Mouse (Mus musculus) cerebellum, postnatal 36 days (tissue): Measurements from ENCODE around the gene Dtx1.
A peak's percentile ranks its signal among the peaks of the same experiment; 100 is the strongest.

Experiments used
- DNase-seq, 2 experiments: peaks; one replicate each; pipeline ENCODE4 v3.0.0; 2021 to 2022; ENCODE audit warnings: mixed read lengths in 2 of 2

The Dtx1 gene

GRCm38 (mm10) chr5:120711827-120712226 lies at the start of gene Dtx1:
TSS of gene Dtx1 (minus strand) at chr5:120711927.
- no peak for DNase-seq

GRCm38 (mm10) chr5:120754215-120754614 lies 42.5 kb upstream of the Dtx1 start:
- no peak for DNase-seq

DNA sequence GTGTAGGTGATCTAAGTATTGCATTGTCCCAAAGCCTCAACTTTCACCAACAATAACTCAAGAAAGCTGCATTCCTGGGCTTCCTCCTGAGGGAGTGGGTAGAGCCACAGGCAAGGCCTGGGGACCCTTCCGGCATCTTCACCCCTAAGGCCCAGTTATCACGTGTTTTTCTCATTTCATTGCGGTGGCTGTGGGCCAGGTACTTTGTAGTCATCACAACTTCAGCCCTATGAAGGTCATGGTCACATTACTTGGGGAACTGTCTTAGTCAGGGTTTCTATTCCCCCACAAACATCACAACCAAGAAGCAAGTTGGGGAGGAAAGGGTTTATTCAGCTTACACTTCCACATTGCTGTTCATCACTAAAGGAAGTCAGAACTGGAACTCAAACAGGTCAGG lies 41.1 kb upstream of the Dtx1 start:
- no peak for DNase-seq

GRCm38 (mm10) chr5:120751206-120751605 lies 39.5 kb upstream of the Dtx1 start:
- no peak for DNase-seq

DNA sequence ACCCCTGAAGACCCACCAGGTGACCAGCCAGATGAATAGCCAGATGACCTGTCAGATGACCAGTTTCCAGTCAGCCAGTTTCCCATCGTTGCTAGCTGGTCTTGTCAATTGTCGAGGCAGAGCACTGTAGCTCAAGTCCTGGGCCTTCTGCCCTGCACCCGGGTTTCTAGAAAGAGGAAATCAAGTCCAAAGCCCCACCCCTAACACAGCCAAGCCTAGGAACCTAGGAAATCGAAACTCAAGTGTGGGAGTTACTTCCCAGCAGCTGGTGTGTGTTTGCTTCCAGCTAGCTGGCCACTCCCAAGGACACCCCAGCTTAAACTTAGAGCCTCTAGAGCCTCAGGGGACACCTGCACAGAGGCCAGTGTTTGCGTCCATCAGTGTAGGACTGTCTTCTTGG lies 38.0 kb upstream of the Dtx1 start, which contains the start of gene Oas2:
Gene Oas2 (minus strand): TSS at position 166 of the 400 bp plus-strand sequence.
- no peak for DNase-seq

- DNase-seq: peak; percentile 29 to 76
These were observed 34.7 kb upstream of the Dtx1 start for GRCm38 (mm10) chr5:120746451-120746850.

DNA sequence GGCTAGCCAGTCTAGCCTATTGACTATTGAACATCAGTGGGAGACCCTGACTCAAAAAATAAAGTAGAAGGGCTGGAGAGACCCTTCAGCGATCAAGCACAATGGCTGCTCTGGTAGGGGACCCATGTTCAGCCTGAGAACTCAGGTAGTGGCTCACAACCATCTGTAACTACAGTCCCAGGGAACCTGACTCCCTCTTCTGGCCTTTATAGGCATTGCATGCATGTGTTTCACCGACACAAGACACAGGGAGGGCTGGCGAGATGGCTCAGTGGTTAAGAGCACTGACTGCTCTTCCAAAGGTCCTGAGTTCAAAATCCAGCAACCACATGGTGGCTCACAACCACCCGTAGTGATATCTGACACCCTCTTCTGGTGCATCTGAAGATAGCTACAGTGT lies 30.4 kb upstream of the Dtx1 start:
- peak; percentile 25 to 42 for DNase-seq

DNA sequence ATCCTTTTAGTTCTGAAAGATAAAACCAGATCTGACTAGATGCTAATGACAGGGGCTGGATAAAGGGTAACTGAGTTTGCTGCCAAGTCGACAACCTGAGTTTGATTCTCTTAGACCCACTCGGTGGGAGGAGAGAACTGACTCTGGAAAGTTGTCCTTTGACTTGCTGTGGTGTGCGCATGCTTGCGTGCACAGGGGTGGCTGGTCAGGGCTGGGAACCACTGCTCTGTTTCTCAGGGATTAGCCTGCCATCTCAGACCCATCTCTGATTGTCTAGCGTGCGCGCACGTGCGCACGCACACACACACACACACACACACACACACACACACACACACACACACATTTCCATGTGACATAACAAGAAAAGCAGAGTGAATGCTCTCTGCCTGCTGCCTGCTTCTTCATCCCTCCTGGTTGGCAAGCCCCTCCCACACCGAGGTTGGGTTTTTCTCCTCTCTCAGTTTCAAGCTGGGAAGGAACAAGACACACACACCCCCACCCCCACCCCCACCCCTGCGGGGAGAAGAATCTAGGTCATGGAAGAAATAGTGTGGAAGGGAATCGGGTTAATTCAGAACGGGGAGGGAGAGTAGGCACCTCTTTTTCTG lies 22.8 kb upstream of the Dtx1 start:
- DNase-seq: peak in 1 of 2 experiments; percentile 13

- no peak for DNase-seq
These were observed 22.0 kb upstream of the Dtx1 start for GRCm38 (mm10) chr5:120733696-120734095.

DNA sequence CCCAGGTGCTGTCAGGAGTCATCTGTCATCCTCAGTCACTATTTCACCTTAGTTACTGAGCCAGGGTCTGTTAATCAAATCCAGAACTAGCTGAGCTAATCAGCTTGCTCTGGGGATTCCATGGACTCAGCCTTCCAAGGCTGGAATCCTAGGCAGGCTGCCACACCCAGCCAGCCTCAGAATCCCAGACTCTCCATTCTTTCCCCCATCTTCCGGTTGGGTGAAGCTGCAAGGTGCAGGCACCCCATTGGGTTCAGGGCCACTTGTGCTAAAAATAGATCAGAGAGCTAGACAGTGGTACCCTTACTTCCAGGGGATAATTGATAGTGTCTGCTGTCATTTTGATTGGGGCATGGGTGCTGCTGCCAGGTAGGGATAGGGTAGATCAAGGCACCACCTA lies 21.0 kb upstream of the Dtx1 start:
- no peak for DNase-seq

DNA sequence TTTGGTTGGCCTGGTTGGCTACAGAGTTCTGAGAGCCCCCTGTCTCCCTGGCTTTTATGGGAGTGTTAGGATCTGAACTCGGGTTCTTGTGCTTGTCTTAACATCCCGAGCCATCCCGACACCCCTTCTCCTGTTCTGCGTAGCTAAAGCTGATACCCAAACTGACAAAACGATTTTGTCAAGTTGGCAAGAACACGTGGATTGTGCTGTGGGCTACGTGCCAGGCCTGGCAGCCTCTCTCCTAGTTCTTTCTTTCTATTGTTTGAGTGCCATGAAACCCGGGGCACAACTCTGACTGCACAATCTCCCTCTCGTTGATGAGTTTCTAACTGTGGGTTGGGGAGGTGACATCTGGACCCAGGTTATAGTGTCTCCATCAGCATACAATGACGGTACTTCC lies 17.6 kb upstream of the Dtx1 start:
- no peak for DNase-seq

GRCm38 (mm10) chr5:120725811-120726455 lies 14.2 kb upstream of the Dtx1 start:
- no peak for DNase-seq

DNA sequence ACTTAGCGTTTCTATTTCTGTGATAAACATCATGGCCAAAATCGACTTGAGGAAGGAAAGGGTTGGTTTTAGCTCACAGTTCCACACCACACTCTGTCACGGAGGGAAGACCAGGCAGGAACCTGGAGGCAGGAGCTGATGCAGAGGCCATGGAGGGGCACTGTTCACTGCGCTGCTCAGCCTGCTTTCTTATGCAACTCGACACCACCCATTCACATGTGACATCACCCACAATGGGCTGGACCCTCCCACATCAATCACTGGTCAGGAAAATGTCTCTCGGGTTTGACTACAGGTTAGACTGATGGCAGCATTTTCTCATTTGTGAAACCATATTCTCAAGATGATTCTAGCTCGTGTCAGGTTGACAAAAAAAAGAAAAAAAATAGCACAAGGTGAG lies 9.3 kb upstream of the Dtx1 start:
- no peak for DNase-seq

DNA sequence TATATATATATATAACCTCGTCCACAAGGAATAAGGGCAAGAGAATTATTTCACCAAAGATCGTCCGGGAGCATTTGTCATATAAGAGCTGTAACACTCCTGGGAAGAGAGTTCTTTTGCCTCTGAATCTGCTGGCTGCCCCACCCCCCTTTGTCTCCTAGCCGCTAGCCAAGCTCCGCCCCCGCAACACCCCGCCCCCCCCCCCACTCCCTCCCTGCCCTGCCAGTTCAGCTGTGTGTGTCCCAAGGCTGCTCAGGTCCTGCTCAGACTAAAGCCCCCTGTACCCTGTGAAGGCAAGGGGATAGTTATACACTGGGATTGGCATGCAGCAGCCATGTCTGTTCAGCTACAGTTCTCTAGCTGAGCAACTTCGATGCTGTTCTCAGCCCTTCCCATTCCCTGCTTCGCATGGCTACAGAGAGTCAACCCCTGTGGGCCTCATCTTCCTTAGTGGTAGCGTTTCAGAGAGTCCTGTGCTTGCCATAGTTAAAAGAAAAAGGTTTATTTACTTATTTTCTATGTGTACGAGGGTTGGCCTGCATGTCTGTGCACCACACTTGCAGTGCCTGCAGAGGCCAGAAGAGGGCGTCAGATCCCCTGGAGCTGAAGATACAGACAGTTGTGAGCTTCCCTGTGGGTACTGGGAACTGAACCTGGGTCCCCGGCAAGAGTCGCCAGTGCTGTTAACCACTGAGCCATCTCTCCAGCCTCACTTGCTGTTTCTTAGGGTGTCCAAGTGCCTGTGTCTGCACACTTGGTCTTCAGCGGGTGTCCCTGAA lies 7.1 kb upstream of the Dtx1 start:
- no peak for DNase-seq

GRCm38 (mm10) chr5:120717136-120717535 lies 5.4 kb upstream of the Dtx1 start:
- no peak for DNase-seq

- peak; percentile 88 to 89 for DNase-seq
These were observed 2.6 kb upstream of the Dtx1 start for GRCm38 (mm10) chr5:120714314-120714713.

- no peak for DNase-seq
These were observed 994 bp upstream of the Dtx1 start for GRCm38 (mm10) chr5:120712721-120713120.

- peak; percentile 75 to 79 for DNase-seq
These were observed 311 bp downstream of the Dtx1 start for GRCm38 (mm10) chr5:120711416-120711815.

DNA sequence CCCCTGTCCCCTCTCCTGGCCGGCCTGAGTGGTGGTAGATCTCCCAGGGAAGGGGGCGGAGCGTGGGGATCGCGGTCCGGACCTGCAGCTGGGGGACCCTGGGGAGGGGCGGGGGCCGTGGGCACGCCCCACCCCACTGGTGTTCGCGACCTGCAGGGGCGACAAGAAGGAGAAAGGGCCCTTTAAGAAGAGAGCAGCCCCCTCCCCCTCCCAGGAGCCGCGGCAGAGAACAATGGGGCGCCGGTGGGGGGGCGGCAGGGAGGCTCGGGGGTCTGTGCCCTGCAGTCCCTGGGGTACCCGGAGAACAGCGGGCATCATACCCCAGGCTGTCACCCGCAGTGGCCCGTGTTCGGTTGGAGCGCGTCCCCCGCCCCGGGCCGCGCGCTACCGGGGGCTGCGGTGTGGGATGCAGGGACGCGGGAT lies 890 bp downstream of the Dtx1 start:
- DNase-seq: peak in 1 of 2 experiments; percentile 50

GRCm38 (mm10) chr5:120710161-120710825 lies 1.4 kb downstream of the Dtx1 start:
- DNase-seq: peak; percentile 61 to 62

DNA sequence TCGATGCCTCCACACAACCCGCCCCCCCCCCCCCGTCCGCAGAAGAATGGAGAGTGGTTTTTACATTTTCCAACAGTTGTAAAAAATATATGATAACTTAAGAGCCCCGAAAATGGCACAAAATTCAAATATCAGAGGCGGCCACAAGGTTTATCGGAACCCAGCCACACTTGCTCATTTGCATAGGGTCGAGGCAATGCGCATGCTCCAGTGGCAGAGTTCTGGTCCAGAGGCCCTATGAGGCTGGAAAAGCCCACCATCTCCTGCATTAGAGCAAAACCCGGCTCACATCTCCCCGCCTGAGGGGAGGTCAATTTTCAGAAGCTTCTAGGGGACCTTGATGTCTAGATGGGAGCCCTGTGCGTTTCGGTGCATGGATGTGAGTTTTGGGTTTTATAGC lies 4.8 kb downstream of the Dtx1 start:
- DNase-seq: no peak

DNA sequence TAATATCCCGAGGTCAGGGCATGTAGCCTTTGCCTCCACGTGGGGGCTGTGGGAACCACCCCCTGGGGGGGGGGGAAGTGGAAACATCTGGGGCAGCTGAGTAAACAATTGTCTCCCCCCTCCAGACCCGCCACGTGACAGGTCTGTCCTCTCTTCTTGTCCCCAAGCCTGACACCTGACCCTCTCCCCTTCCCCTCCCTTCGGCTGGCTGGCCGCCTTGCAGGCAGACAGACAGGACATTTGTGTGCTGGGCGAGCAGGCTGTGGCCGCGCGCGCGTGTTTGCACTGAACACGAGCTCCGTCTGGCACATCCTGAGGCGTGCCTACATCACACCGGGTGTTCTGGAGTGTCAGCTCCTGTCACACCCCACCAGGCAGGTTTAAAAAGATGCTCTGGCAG lies 5.2 kb downstream of the Dtx1 start:
- DNase-seq: peak in 1 of 2 experiments; percentile 59

- no peak for DNase-seq
These were observed 7.3 kb downstream of the Dtx1 start for GRCm38 (mm10) chr5:120704421-120704820.
